Mouse (Mus musculus) liver, embryonic 11.5 days (tissue): ENCODE results near the gene Tk1. TPM values are rescaled to one million over a fixed set of nuclear protein-coding genes. Genes with fewer than 3 reads are reported as not detected.

Source experiments
- ATAC-seq: fragments of 200-750 bp; cut with Nextera tagmentation; replicated peaks from 2 replicates; pipeline ENCODE4 v1.8.0; 2017; ENCODE audit warnings: moderate number of reproducible peaks, mild to moderate bottlenecking, moderate TSS enrichment, moderate library complexity; ENCODE audit not compliant: low FRiP score
- DNase-seq: peaks from one replicate; pipeline ENCODE4 v3.0.0-alpha.2; 2017; ENCODE audit warnings: low spot score
- H3K27ac ChIP-seq: fragments of 300-500 bp; sonication (generic); 2 replicates; pipeline ENCODE4 v1.5.1; 2014; ENCODE audit warnings: mild to moderate bottlenecking, low read depth, low read length, control low read depth
- H3K27me3 ChIP-seq: fragments of 300-500 bp; sonication (generic); replicated peaks from 2 replicates; pipeline ENCODE4 v1.6.1; 2014; ENCODE audit warnings: low read length, mixed read lengths; ENCODE audit not compliant: control insufficient read depth, insufficient read depth
- H3K36me3 ChIP-seq: fragments of 300-500 bp; sonication (generic); 2 replicates; pipeline ENCODE4 v1.6.1; 2014; ENCODE audit warnings: mild to moderate bottlenecking, low read length, moderate library complexity, mixed read lengths; ENCODE audit not compliant: control insufficient read depth, insufficient read depth
- H3K4me1 ChIP-seq: fragments of 300-500 bp; sonication (generic); replicated peaks from 2 replicates; pipeline ENCODE4 v1.6.1; 2014; ENCODE audit warnings: low read length, mixed read lengths; ENCODE audit not compliant: control insufficient read depth, insufficient read depth
- H3K4me2 ChIP-seq: fragments of 300-500 bp; sonication (generic); 2 replicates; pipeline ENCODE4 v1.6.1; 2014; ENCODE audit warnings: mild to moderate bottlenecking, control low read depth, moderate library complexity
- H3K4me3 ChIP-seq: fragments of 300-500 bp; sonication (generic); 2 replicates; pipeline ENCODE4 v1.5.1; 2014; ENCODE audit warnings: low read depth, low read length, control low read depth
- H3K9ac ChIP-seq: fragments of 300-500 bp; sonication (generic); 2 replicates; pipeline ENCODE4 v1.6.1; 2014; ENCODE audit warnings: low read depth, low read length, control low read depth
- H3K9me3 ChIP-seq: fragments of 300-500 bp; sonication (generic); 2 replicates; pipeline ENCODE4 v1.6.1; 2016; ENCODE audit warnings: low read length, inconsistent platforms, mixed read lengths; ENCODE audit not compliant: control insufficient read depth
- WGBS: fragments of 180-500 bp; shearing (Covaris S2); extraction: QIAGEN DNeasy Blood & Tissue Kit; methylation state at CpG from one replicate; pipeline ENCODE4 v1.1.7; 2014; 5-methylcytosine and 5-hydroxymethylcytosine counted together
- polyA plus RNA-seq: library from polyadenylated mRNA; unstranded; fragments of >200 nt; fragmentation: Nextera tagmentation; extraction: Ambion mirVana; gene quantifications from 2 replicates; pipeline ENCODE4 v1.2.1, GENCODE M21; 2014

Tk1 gene
- polyA plus RNA-seq, 1 experiment from 2014 or later = 185 TPM

GRCm38 (mm10) chr11:117828888-117829604, 3.2 kb upstream of the Tk1 start:
- WGBS = 13% methylated on average over 9 of the region's 9 CpGs
- no peaks in the 10 kb centered on the region for H3K9me3 ChIP-seq
- H3K4me3 ChIP-seq = no peak overlapping the region
- H3K36me3 ChIP-seq = no peaks in the 10 kb centered on the region
- H3K4me1 ChIP-seq = peaks cover 64% of the 10 kb centered on the region
- peak; percentile 53 for ATAC-seq
- H3K9ac ChIP-seq = no peak overlapping the region
- peak; percentile 59 for DNase-seq
- H3K27me3 ChIP-seq = no peaks in the 10 kb centered on the region
- peak overlapping the region; percentile 46 for H3K4me2 ChIP-seq
- peak overlapping the region; percentile 87 for H3K27ac ChIP-seq

DNA sequence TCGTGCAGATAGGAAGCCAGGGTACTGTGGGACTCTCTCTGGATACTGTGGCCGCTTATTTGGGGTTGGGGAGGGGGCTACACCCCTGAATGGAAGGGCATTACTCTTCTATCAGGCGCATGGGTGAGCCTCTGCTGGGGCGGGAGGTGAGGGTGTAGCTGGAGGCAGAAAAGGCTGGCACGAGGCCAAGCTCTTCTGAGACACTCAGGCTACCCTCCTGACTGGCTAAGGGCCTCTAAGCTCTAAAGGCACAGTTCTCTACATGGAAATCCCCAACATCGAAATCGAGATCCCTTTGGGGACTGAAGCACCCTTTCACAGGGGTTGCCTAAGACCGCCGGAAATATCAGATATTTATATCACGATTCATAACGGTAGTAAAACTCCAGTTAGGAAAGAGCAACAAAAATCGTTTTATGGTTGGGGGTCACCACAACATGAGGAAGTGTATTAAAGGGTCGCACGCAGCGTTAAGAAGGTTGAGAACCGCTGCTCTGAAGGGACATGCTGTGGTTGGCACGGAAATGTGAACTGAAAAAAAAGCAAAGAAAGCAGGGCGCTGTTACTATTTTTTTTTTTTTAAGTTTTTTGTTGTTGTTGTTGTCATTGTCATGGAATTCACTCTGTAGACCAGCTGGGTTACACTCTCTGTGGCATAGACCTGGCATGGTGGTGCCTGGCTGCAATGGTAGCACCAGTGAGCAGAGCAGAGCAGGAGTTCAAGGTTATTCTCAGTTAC, 2.4 kb upstream of the Tk1 start:
- 64% methylated on average over 18 of the region's 18 CpGs for WGBS
- H3K36me3 ChIP-seq = peaks cover 4% of the 10 kb centered on the region
- no peak overlapping the region for H3K9ac ChIP-seq
- no peak overlapping the region for H3K4me3 ChIP-seq
- H3K27ac ChIP-seq = peak overlapping the region; percentile 87
- ATAC-seq (no peak), DNase-seq (no peak)
- peak overlapping the region; percentile 46 for H3K4me2 ChIP-seq
- no peaks in the 10 kb centered on the region for H3K9me3 ChIP-seq
- H3K4me1 ChIP-seq = peaks cover 68% of the 10 kb centered on the region
- no peaks in the 10 kb centered on the region for H3K27me3 ChIP-seq

DNA sequence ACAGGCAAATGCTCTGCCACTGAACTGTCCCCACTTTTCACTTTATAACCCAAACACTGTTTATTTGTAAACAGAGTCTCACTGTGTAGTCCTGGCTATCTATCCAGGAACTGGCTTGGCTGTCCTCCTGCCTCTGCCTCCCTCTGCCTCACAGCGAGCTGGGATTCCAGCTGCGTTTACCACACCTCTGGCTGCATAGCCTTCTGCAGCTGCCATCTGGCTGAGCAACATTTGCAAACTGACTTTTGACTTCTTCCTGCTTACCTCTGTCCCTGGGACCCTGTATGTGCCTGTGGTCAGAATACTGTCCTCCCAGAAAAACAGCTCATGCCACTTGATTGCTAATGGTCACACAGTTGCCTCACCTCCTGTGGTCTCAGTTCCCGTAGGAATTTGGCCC, 1.5 kb upstream of the Tk1 start:
- Histone ChIP-seq H3K36me3 (peaks cover 14% of the 10 kb centered on the region), H3K4me1 (peaks cover 71% of the 10 kb centered on the region), H3K27me3 (no peaks in the 10 kb centered on the region), H3K9me3 (no peaks in the 10 kb centered on the region), H3K4me2 (peak overlapping the region; percentile 98), H3K27ac (no peak overlapping the region), H3K4me3 (no peak overlapping the region; the same call in 1 of the 2 replicates), H3K9ac (no peak overlapping the region)
- 52% methylated on average over 3 of the region's 3 CpGs for WGBS
- DNase-seq (no peak), ATAC-seq (no peak)

DNA sequence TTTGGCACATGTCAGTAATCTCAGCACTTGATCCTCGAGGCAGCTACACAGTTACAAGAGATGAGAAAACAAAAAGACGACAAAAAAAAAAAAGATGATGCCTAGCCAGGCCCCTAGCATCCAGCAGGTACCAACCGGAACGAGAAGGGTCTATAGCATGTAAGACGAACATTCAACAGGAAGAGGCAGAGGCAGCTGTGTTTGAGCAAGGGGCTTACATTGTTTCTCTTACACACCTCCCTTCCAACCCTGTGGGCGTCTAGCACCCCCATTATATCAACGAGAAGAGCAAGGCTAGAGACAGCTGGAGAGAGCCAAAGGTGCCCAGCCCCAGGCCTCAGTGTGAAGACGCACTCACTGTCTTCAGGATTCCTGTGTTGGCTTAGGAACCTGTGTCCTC, 1.0 kb upstream of the Tk1 start:
- Histone ChIP-seq H3K4me2 (peak overlapping the region; percentile 98), H3K9ac (no peak overlapping the region), H3K27me3 (no peaks in the 10 kb centered on the region), H3K36me3 (peaks cover 18% of the 10 kb centered on the region), H3K4me1 (peaks cover 71% of the 10 kb centered on the region), H3K4me3 (no peak overlapping the region), H3K27ac (0 out of 2 replicates have a peak overlapping the region, but pooled peaks have one; percentile 32), H3K9me3 (no peaks in the 10 kb centered on the region)
- ATAC-seq (no peak), DNase-seq (no peak)
- WGBS = 67% methylated on average over 8 of the region's 8 CpGs

DNA sequence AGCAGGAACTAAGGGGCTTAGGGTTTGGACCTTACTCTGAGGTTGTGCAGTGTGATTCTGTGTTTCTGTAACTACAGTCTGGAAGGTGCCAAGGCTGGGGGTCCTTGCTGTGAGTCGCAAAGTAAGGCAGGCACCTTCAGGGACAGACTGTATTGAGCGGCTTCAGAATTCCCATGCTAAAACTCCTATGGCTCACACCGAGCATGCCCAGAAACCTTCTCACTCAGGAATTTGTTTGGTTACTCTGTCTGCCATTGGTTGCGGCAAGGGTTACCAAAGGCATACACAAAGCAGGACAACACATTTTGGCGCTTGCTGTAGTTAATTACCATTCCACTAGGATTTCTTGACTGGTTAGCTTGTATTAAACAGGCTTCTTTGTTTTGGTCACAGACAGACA, 272 bp upstream of the Tk1 start:
- ATAC-seq (no peak), DNase-seq (no peak)
- Histone ChIP-seq H3K27me3 (no peaks in the 10 kb centered on the region), H3K9me3 (no peaks in the 10 kb centered on the region), H3K27ac (peak overlapping the region; percentile 95), H3K4me1 (peaks cover 66% of the 10 kb centered on the region), H3K4me3 (peak overlapping the region; percentile 68), H3K4me2 (peak overlapping the region; percentile 98), H3K36me3 (peaks cover 26% of the 10 kb centered on the region), H3K9ac (peak overlapping the region; percentile 97)
- WGBS = 30% methylated on average over 5 of the region's 5 CpGs

DNA sequence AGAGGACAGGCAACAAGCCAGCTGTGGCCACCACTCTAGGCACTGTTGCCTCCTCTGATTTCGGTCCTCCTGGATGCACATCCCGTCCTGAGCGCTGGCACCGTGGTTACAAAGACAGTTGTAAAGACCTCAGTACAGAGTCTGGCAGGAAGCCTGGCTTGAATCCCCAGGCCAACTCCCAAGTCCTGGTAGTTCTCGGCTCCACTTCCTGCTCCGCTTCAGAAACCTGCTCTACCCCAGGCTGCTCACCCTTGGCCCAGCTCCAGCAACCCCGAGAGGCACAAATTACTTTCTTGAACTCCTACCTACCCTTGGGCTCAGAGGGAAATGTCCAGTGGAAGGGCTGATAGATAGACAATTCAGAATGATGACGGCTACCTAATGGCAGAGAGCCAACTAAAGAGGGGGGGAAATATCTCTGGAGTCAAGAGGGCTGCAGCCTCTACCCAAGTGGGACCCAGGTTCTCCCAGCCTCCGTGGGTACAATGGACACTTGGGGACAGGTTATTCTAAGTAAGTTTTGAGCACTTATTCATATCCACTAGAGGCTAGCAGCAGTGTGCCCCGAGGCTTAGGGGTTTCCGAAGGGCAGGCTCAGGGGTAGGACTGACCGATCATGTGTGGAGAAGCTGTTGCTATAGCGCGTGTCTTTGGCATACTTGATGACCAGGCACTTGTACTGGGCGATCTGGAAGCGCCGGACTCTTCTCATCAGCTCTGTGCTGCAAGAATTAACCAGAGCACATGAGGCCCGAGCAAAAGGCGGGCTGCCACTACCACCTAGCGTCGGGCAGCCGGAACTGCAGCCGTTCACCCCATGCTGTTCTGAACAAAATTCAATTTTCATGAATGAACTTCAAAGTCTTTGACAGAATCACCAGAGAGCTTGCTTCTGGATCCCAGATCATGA, 1.6 kb downstream of the Tk1 start:
- Histone ChIP-seq H3K9ac (peak overlapping the region; percentile 97), H3K36me3 (peaks cover 30% of the 10 kb centered on the region), H3K4me3 (peak overlapping the region; percentile 68), H3K27me3 (no peaks in the 10 kb centered on the region), H3K4me2 (peak overlapping the region; percentile 98), H3K27ac (peak overlapping the region; percentile 95), H3K4me1 (peaks cover 48% of the 10 kb centered on the region), H3K9me3 (no peaks in the 10 kb centered on the region)
- peak; percentile 59 for ATAC-seq
- 20% methylated on average over 23 of the region's 23 CpGs for WGBS
- DNase-seq = peak; percentile 80

- peaks cover 36% of the 10 kb centered on the region for H3K36me3 ChIP-seq
- peak overlapping the region; percentile 97; the same call in 1 of the 2 replicates for H3K9ac ChIP-seq
- ATAC-seq (no peak), DNase-seq (no peak)
- H3K4me2 ChIP-seq = peak overlapping the region; percentile 98
- no peaks in the 10 kb centered on the region for H3K9me3 ChIP-seq
- peaks cover 38% of the 10 kb centered on the region for H3K4me1 ChIP-seq
- H3K27me3 ChIP-seq = no peaks in the 10 kb centered on the region
- 93% methylated on average over 6 of the region's 6 CpGs for WGBS
- H3K27ac ChIP-seq = peak overlapping the region; percentile 11; the same call in 1 of the 2 replicates
- peak overlapping the region; percentile 68 for H3K4me3 ChIP-seq
Measured at GRCm38 (mm10) chr11:117823411-117823810, 2.5 kb downstream of the Tk1 start.

- H3K27ac ChIP-seq = no peak overlapping the region
- ATAC-seq (no peak), DNase-seq (no peak)
- peaks cover 32% of the 10 kb centered on the region for H3K4me1 ChIP-seq
- H3K36me3 ChIP-seq = peaks cover 42% of the 10 kb centered on the region
- 89% methylated on average over 7 of the region's 7 CpGs for WGBS
- H3K9ac ChIP-seq = peak overlapping the region; percentile 25; the same call in 1 of the 2 replicates
- H3K4me3 ChIP-seq = no peak overlapping the region
- H3K27me3 ChIP-seq = no peaks in the 10 kb centered on the region
- H3K4me2 ChIP-seq = peak overlapping the region; percentile 98
- no peaks in the 10 kb centered on the region for H3K9me3 ChIP-seq
Measured at GRCm38 (mm10) chr11:117822728-117823241, 3.1 kb downstream of the Tk1 start.
